Mouse (Mus musculus): ENCODE data around the gene Stxbp6. TPM values are rescaled to one million over a fixed set of nuclear protein-coding genes. Genes with fewer than 3 reads are reported as not detected.
"Not testable (repeated sequence)": the region's sequence is repeated elsewhere in the genome, so short reads cannot be mapped to it uniquely, and the experiment has no call there.

Gene Stxbp6
- 19.3 and 25.1 TPM in 2 replicates for total RNA-seq (2014; rRNA removed)
- 17.8 and 18.6 TPM in 2 replicates for polyA plus RNA-seq (2015; fragmentation: Nextera tagmentation; extraction: Ambion mirVana)

DNA sequence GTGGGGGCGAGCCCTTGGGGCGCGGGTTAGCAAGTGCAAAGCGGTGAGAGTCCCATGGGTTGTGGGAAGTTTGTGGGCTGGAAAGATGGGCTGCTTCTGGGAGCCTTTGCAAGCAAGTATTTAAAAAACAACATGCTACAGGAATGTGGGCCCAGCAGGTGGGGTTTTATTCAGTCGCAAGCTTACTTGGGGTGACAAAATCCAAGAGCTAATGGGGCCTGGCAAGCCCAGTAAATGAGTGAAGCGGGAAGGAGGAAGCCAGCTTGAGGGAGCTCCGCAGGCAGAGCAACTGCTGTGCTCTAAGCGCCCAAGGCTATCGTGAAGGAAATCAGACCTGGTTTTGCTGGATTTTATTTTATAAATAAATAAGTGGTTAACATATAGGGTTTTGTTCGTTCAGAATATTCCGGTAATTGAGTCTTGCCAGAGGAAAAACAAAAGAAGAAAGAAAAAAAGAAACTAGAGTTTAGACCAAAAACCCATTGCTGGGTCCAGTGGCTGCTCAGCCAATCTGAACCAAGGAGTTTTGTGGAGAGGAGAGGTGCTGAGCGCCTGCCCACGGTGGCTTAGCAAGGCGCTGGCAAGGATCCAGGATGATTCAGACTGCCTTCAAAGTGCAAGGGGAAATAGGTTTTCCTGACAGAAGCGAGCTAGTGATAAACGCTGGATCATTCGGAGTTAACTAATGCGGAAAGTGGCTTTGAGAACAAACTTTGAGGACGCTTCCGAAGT, at the start of gene Stxbp6:
Stxbp6 (minus strand) TSS at position 99 of the 732 bp plus-strand sequence.
- no peaks in the 10 kb centered on the region for H3K27me3 ChIP-seq (ENCODE audit: insufficient read depth, low read length)
- peak within 1 kb of the TSS; percentile 81 for H3K4me3 ChIP-seq (ENCODE audit: low read length)
- H3K4me2 ChIP-seq (ENCODE audit: low read depth, low read length) = peak within 1 kb of the TSS; percentile 99
- H3K9me3 ChIP-seq (ENCODE audit: low read length) = no peaks in the 10 kb centered on the region
- H3K36me3 ChIP-seq (ENCODE audit: insufficient read depth, low read length) = no peaks in the 10 kb centered on the region
- WGBS = under 1% methylated on average over 20 of the region's 20 CpGs
- DNase-seq (ENCODE audit: low spot score) = peak; percentile 76
- no peak; the same call in 1 of the 2 replicates for TF ChIP-seq CTCF (IDR thresholded peaks at IDR 0.05; ENCODE audit: low read depth)
- ATAC-seq = peak; percentile 44; the same call in 1 of the 2 replicates
- H3K9ac ChIP-seq (replicated peaks; ENCODE audit: low read length) = peak within 1 kb of the TSS; percentile 75
- peak within 1 kb of the TSS; percentile 74 for H3K27ac ChIP-seq
- no peaks in the 10 kb centered on the region; the same call in 1 of the 2 replicates for H3K4me1 ChIP-seq (ENCODE audit: insufficient read depth, low read length)

GRCm38 (mm10) chr12:45102954-45103353, 28.4 kb upstream of the Stxbp6 start:
- not testable (repeated sequence) for H3K4me2 ChIP-seq (ENCODE audit: low read depth, low read length); H3K27me3 ChIP-seq (ENCODE audit: insufficient read depth, low read length); H3K9me3 ChIP-seq (ENCODE audit: low read length); ATAC-seq; H3K27ac ChIP-seq; H3K4me1 ChIP-seq (ENCODE audit: insufficient read depth, low read length); DNase-seq (ENCODE audit: low spot score); H3K9ac ChIP-seq (replicated peaks; ENCODE audit: low read length); H3K4me3 ChIP-seq (ENCODE audit: low read length); H3K36me3 ChIP-seq (ENCODE audit: insufficient read depth, low read length)
- 80% methylated on average over 2 of the region's 2 CpGs for WGBS

GRCm38 (mm10) chr12:45093732-45094131, 19.2 kb upstream of the Stxbp6 start:
- no peak for TF ChIP-seq CTCF (IDR thresholded peaks at IDR 0.05; ENCODE audit: low read depth)
- Histone ChIP-seq H3K9me3 (ENCODE audit: low read length) (0 out of 2 replicates have a peak, but pooled peaks cover 5% of the 10 kb centered on the region), H3K4me3 (ENCODE audit: low read length) (no peak overlapping the region), H3K9ac (replicated peaks; ENCODE audit: low read length) (no peak overlapping the region), H3K27me3 (ENCODE audit: insufficient read depth, low read length) (no peaks in the 10 kb centered on the region), H3K36me3 (ENCODE audit: insufficient read depth, low read length) (no peaks in the 10 kb centered on the region), H3K4me1 (ENCODE audit: insufficient read depth, low read length) (no peaks in the 10 kb centered on the region), H3K27ac (no peak overlapping the region), H3K4me2 (ENCODE audit: low read depth, low read length) (no peak overlapping the region)
- DNase-seq (ENCODE audit: low spot score) (no peak), ATAC-seq (no peak)
- 52% methylated on average over 2 of the region's 2 CpGs for WGBS

GRCm38 (mm10) chr12:45092444-45092843, 17.9 kb upstream of the Stxbp6 start:
- no peak overlapping the region for H3K27ac ChIP-seq
- no peaks in the 10 kb centered on the region for H3K36me3 ChIP-seq (ENCODE audit: insufficient read depth, low read length)
- TF ChIP-seq CTCF (IDR thresholded peaks at IDR 0.05; ENCODE audit: low read depth) = no peak
- 0 out of 2 replicates have a peak, but pooled peaks cover 5% of the 10 kb centered on the region for H3K9me3 ChIP-seq (ENCODE audit: low read length)
- H3K4me3 ChIP-seq (ENCODE audit: low read length) = no peak overlapping the region
- no peaks in the 10 kb centered on the region for H3K4me1 ChIP-seq (ENCODE audit: insufficient read depth, low read length)
- no peaks in the 10 kb centered on the region for H3K27me3 ChIP-seq (ENCODE audit: insufficient read depth, low read length)
- 89% methylated on average over 3 of the region's 3 CpGs for WGBS
- H3K4me2 ChIP-seq (ENCODE audit: low read depth, low read length) = no peak overlapping the region
- ATAC-seq = no peak
- no peak for DNase-seq (ENCODE audit: low spot score)
- H3K9ac ChIP-seq (replicated peaks; ENCODE audit: low read length) = no peak overlapping the region

DNA sequence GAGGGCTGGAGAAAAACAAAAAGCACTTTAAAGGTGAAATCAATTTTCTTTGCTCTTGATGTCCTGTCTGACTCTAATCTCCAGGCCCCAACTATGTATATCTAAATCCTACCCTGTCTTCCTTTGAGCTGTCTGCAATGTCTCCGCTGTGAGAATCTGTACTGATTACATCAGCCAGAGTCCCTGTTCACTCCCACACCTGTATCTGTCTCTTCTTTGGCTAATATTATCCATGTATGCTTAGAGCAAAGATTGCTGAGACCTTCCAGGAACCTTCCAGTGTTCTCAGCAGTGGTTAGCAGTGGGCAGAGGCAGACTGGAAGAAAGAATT, 8.6 kb upstream of the Stxbp6 start:
- DNase-seq (ENCODE audit: low spot score) (no peak), ATAC-seq (no peak)
- WGBS = 89% methylated on average over 1 of the region's 1 CpGs
- Histone ChIP-seq H3K9ac (replicated peaks; ENCODE audit: low read length) (no peak overlapping the region), H3K9me3 (ENCODE audit: low read length) (no peaks in the 10 kb centered on the region), H3K27ac (no peak overlapping the region), H3K4me3 (ENCODE audit: low read length) (no peak overlapping the region), H3K4me2 (ENCODE audit: low read depth, low read length) (no peak overlapping the region), H3K36me3 (ENCODE audit: insufficient read depth, low read length) (no peaks in the 10 kb centered on the region), H3K4me1 (ENCODE audit: insufficient read depth, low read length) (no peaks in the 10 kb centered on the region), H3K27me3 (ENCODE audit: insufficient read depth, low read length) (no peaks in the 10 kb centered on the region)
- no peak for TF ChIP-seq CTCF (IDR thresholded peaks at IDR 0.05; ENCODE audit: low read depth)

- no peak overlapping the region for H3K9ac ChIP-seq (replicated peaks; ENCODE audit: low read length)
- TF ChIP-seq CTCF (IDR thresholded peaks at IDR 0.05; ENCODE audit: low read depth) = no peak
These were observed 8.1 kb upstream of the Stxbp6 start for GRCm38 (mm10) chr12:45082379-45083144.

More at GRCm38 (mm10) chr12:45082379-45083144, 8.1 kb upstream of the Stxbp6 start:
- Histone ChIP-seq H3K4me3 (ENCODE audit: low read length) (no peak overlapping the region), H3K4me2 (ENCODE audit: low read depth, low read length) (no peak overlapping the region), H3K9me3 (ENCODE audit: low read length) (no peaks in the 10 kb centered on the region), H3K27ac (no peak overlapping the region), H3K27me3 (ENCODE audit: insufficient read depth, low read length) (no peaks in the 10 kb centered on the region), H3K36me3 (ENCODE audit: insufficient read depth, low read length) (no peaks in the 10 kb centered on the region), H3K4me1 (ENCODE audit: insufficient read depth, low read length) (no peaks in the 10 kb centered on the region)
- no peak for ATAC-seq
- 76% methylated on average over 4 of the region's 4 CpGs for WGBS
- DNase-seq (ENCODE audit: low spot score) = no peak

All from hindbrain, postnatal 0 days (tissue).